Mouse (Mus musculus): ENCODE results near the gene Ifnar2. TPM values are rescaled to one million over a fixed set of nuclear protein-coding genes. Genes with fewer than 3 reads are reported as not detected.

Gene Ifnar2
- polyA plus RNA-seq, 1 experiment from 2014 or later: 52.5 TPM

GRCm38 (mm10) chr16:91406585-91407220, 34.1 kb downstream of the Ifnar2 start:
- ATAC-seq (replicated peaks; ENCODE audit: insufficient number of reproducible peaks, insufficient read depth, low FRiP score, low read depth): peak; percentile 21
- Histone ChIP-seq H3K4me3 (peak overlapping the region; percentile 89), H3K9ac (peak overlapping the region; percentile 96), H3K4me2 (peak overlapping the region; percentile 82), H3K4me1 (replicated peaks) (peaks cover 37% of the 10 kb centered on the region), H3K27me3 (no peaks in the 10 kb centered on the region), H3K9me3 (replicated peaks) (no peaks in the 10 kb centered on the region), H3K27ac (peak overlapping the region; percentile 94), H3K36me3 (peaks cover 6% of the 10 kb centered on the region; the same call in 1 of the 2 replicates)
- WGBS: 1% methylated on average over 13 of the region's 13 CpGs

GRCm38 (mm10) chr16:91413102-91413844, 40.7 kb downstream of the Ifnar2 start:
- Histone ChIP-seq H3K27ac (peak overlapping the region; percentile 8; the same call in 1 of the 2 replicates), H3K4me3 (no peak overlapping the region), H3K27me3 (no peaks in the 10 kb centered on the region), H3K9ac (no peak overlapping the region), H3K9me3 (replicated peaks) (no peaks in the 10 kb centered on the region), H3K4me1 (replicated peaks) (peaks cover 49% of the 10 kb centered on the region), H3K4me2 (no peak overlapping the region), H3K36me3 (peaks cover 42% of the 10 kb centered on the region)
- WGBS: 56% methylated on average over 12 of the region's 12 CpGs
- no peak for ATAC-seq (replicated peaks; ENCODE audit: insufficient number of reproducible peaks, insufficient read depth, low FRiP score, low read depth)

- Histone ChIP-seq H3K9me3 (replicated peaks) (no peaks in the 10 kb centered on the region), H3K9ac (no peak overlapping the region), H3K27ac (peak overlapping the region; percentile 84), H3K27me3 (no peaks in the 10 kb centered on the region), H3K4me1 (replicated peaks) (peaks cover 33% of the 10 kb centered on the region), H3K4me2 (no peak overlapping the region), H3K36me3 (peaks cover 58% of the 10 kb centered on the region), H3K4me3 (no peak overlapping the region)
- 73% methylated on average over 9 of the region's 9 CpGs for WGBS
- no peak for ATAC-seq (replicated peaks; ENCODE audit: insufficient number of reproducible peaks, insufficient read depth, low FRiP score, low read depth)
These were observed 43.0 kb downstream of the Ifnar2 start for GRCm38 (mm10) chr16:91415391-91416189.

GRCm38 (mm10) chr16:91416357-91416756, 43.8 kb downstream of the Ifnar2 start:
- Histone ChIP-seq H3K4me1 (replicated peaks) (peaks cover 28% of the 10 kb centered on the region), H3K4me3 (no peak overlapping the region), H3K9me3 (replicated peaks) (no peaks in the 10 kb centered on the region), H3K27me3 (no peaks in the 10 kb centered on the region), H3K27ac (peak overlapping the region; percentile 84), H3K9ac (no peak overlapping the region), H3K36me3 (peaks cover 66% of the 10 kb centered on the region), H3K4me2 (no peak overlapping the region)
- no peak for ATAC-seq (replicated peaks; ENCODE audit: insufficient number of reproducible peaks, insufficient read depth, low FRiP score, low read depth)
- WGBS: 94% methylated on average over 6 of the region's 6 CpGs

- Histone ChIP-seq H3K9ac (no peak overlapping the region), H3K27me3 (no peaks in the 10 kb centered on the region), H3K27ac (peak overlapping the region; percentile 84), H3K4me2 (peak overlapping the region; percentile 21; the same call in 1 of the 2 replicates), H3K36me3 (peaks cover 67% of the 10 kb centered on the region), H3K9me3 (replicated peaks) (no peaks in the 10 kb centered on the region), H3K4me3 (no peak overlapping the region), H3K4me1 (replicated peaks) (peaks cover 28% of the 10 kb centered on the region)
- peak; percentile 88 for ATAC-seq (replicated peaks; ENCODE audit: insufficient number of reproducible peaks, insufficient read depth, low FRiP score, low read depth)
- 38% methylated on average over 7 of the region's 7 CpGs for WGBS
These were observed 44.4 kb downstream of the Ifnar2 start for GRCm38 (mm10) chr16:91416938-91417337.

GRCm38 (mm10) chr16:91418531-91418930, 45.9 kb downstream of the Ifnar2 start:
- H3K4me1 ChIP-seq (replicated peaks): peaks cover 24% of the 10 kb centered on the region
- no peak overlapping the region for H3K4me3 ChIP-seq
- H3K27ac ChIP-seq: no peak overlapping the region
- no peaks in the 10 kb centered on the region for H3K27me3 ChIP-seq
- no peak for ATAC-seq (replicated peaks; ENCODE audit: insufficient number of reproducible peaks, insufficient read depth, low FRiP score, low read depth)
- no peak overlapping the region for H3K9ac ChIP-seq
- no peaks in the 10 kb centered on the region for H3K9me3 ChIP-seq (replicated peaks)
- H3K4me2 ChIP-seq: no peak overlapping the region
- H3K36me3 ChIP-seq: peaks cover 66% of the 10 kb centered on the region
- 85% methylated on average over 5 of the region's 5 CpGs for WGBS

- H3K36me3 ChIP-seq: peaks cover 54% of the 10 kb centered on the region
- WGBS: 98% methylated on average over 6 of the region's 6 CpGs
- H3K4me1 ChIP-seq (replicated peaks): no peaks in the 10 kb centered on the region
- H3K27me3 ChIP-seq: no peaks in the 10 kb centered on the region
- no peak overlapping the region for H3K9ac ChIP-seq
- H3K9me3 ChIP-seq (replicated peaks): no peaks in the 10 kb centered on the region
- no peak overlapping the region for H3K27ac ChIP-seq
- ATAC-seq (replicated peaks; ENCODE audit: insufficient number of reproducible peaks, insufficient read depth, low FRiP score, low read depth): no peak
- H3K4me2 ChIP-seq: no peak overlapping the region
- no peak overlapping the region for H3K4me3 ChIP-seq
These were observed 53.2 kb downstream of the Ifnar2 start for GRCm38 (mm10) chr16:91425816-91426215.

GRCm38 (mm10) chr16:91426586-91426985, 54.0 kb downstream of the Ifnar2 start:
- no peak for ATAC-seq (replicated peaks; ENCODE audit: insufficient number of reproducible peaks, insufficient read depth, low FRiP score, low read depth)
- H3K27me3 ChIP-seq: no peaks in the 10 kb centered on the region
- 78% methylated on average over 4 of the region's 4 CpGs for WGBS
- H3K4me2 ChIP-seq: no peak overlapping the region
- H3K9ac ChIP-seq: no peak overlapping the region
- H3K9me3 ChIP-seq (replicated peaks): no peaks in the 10 kb centered on the region
- peaks cover 46% of the 10 kb centered on the region for H3K36me3 ChIP-seq
- H3K27ac ChIP-seq: no peak overlapping the region
- H3K4me1 ChIP-seq (replicated peaks): no peaks in the 10 kb centered on the region
- H3K4me3 ChIP-seq: no peak overlapping the region

- Histone ChIP-seq H3K9me3 (replicated peaks) (no peaks in the 10 kb centered on the region), H3K4me1 (replicated peaks) (no peaks in the 10 kb centered on the region), H3K4me2 (no peak overlapping the region), H3K27ac (no peak overlapping the region), H3K27me3 (no peaks in the 10 kb centered on the region), H3K36me3 (peaks cover 38% of the 10 kb centered on the region), H3K4me3 (no peak overlapping the region), H3K9ac (no peak overlapping the region)
- ATAC-seq (replicated peaks; ENCODE audit: insufficient number of reproducible peaks, insufficient read depth, low FRiP score, low read depth): no peak
- 65% methylated on average over 5 of the region's 5 CpGs for WGBS
These were observed 54.9 kb downstream of the Ifnar2 start for GRCm38 (mm10) chr16:91427461-91427860.

- ATAC-seq (replicated peaks; ENCODE audit: insufficient number of reproducible peaks, insufficient read depth, low FRiP score, low read depth): no peak
- WGBS: 71% methylated on average over 8 of the region's 8 CpGs
- H3K36me3 ChIP-seq: peaks cover 31% of the 10 kb centered on the region
- no peak overlapping the region for H3K27ac ChIP-seq
- no peak overlapping the region for H3K9ac ChIP-seq
- no peaks in the 10 kb centered on the region for H3K27me3 ChIP-seq
- peaks cover 6% of the 10 kb centered on the region; the same call in 1 of the 2 replicates for H3K4me1 ChIP-seq (replicated peaks)
- H3K4me3 ChIP-seq: no peak overlapping the region
- H3K9me3 ChIP-seq (replicated peaks): no peaks in the 10 kb centered on the region
- H3K4me2 ChIP-seq: no peak overlapping the region
These were observed 55.8 kb downstream of the Ifnar2 start for GRCm38 (mm10) chr16:91428259-91428865.
